Mouse (Mus musculus) midbrain, postnatal 0 days (tissue): Measurements from ENCODE around the gene Hsd11b2. TPM values are rescaled to one million over a fixed set of nuclear protein-coding genes. Genes with fewer than 3 reads are reported as not detected.
A peak's percentile ranks its signal among the peaks of the same experiment; 100 is the strongest.

Experiments used
- ATAC-seq: fragments of 200-750 bp; cut with Nextera tagmentation; 2 replicates; pipeline ENCODE4 v1.8.0; 2017; ENCODE audit warnings: moderate number of reproducible peaks, mild to moderate bottlenecking, moderate TSS enrichment, moderate library complexity; ENCODE audit not compliant: low FRiP score
- DNase-seq: peaks from one replicate; pipeline ENCODE4 v3.0.0-alpha.2; 2015; ENCODE audit warnings: low spot score
- H3K27ac ChIP-seq: fragments of 300-500 bp; sonication (generic); 2 replicates; pipeline ENCODE4 v1.5.1; 2014; ENCODE audit warnings: low read depth, mild to moderate bottlenecking, low read length, mixed read lengths
- H3K27me3 ChIP-seq: fragments of 300-500 bp; sonication (generic); 2 replicates; pipeline ENCODE4 v1.6.1; 2014; ENCODE audit warnings: low read length, control low read depth, mixed read lengths; ENCODE audit not compliant: insufficient read depth
- H3K36me3 ChIP-seq: fragments of 300-500 bp; sonication (generic); 2 replicates; pipeline ENCODE4 v1.6.1; 2014; ENCODE audit warnings: low read length, control low read depth, mixed read lengths; ENCODE audit not compliant: insufficient read depth
- H3K4me1 ChIP-seq: fragments of 300-500 bp; sonication (generic); 2 replicates; pipeline ENCODE4 v1.6.1; 2014; ENCODE audit warnings: mild to moderate bottlenecking, control low read depth, antibody characterized with exemption, low read length, mixed read lengths; ENCODE audit not compliant: insufficient read depth
- H3K4me2 ChIP-seq: fragments of 300-500 bp; sonication (generic); 2 replicates; pipeline ENCODE4 v1.6.1; 2014; ENCODE audit warnings: low read depth, mild to moderate bottlenecking, low read length, mixed read lengths; ENCODE audit not compliant: poor library complexity, severe bottlenecking
- H3K4me3 ChIP-seq: fragments of 300-500 bp; sonication (generic); 2 replicates; pipeline ENCODE4 v1.5.1; 2014; ENCODE audit warnings: low read depth, mild to moderate bottlenecking, low read length, moderate library complexity
- H3K9ac ChIP-seq: fragments of 300-500 bp; sonication (generic); replicated peaks from 2 replicates; pipeline ENCODE4 v1.6.1; 2014; ENCODE audit warnings: mild to moderate bottlenecking, low read length, moderate library complexity, mixed read lengths; ENCODE audit not compliant: poor library complexity, severe bottlenecking
- H3K9me3 ChIP-seq: fragments of 300-500 bp; sonication (generic); 2 replicates; pipeline ENCODE4 v1.6.1; 2016; ENCODE audit warnings: low read length, control low read depth
- CTCF ChIP-seq: IDR thresholded peaks from 2 replicates; pipeline ENCODE4 v1.5.1; 2016; ENCODE audit warnings: antibody characterized with exemption, mild to moderate bottlenecking
- WGBS: fragments of 180-500 bp; shearing (Covaris S2); extraction: QIAGEN DNeasy Blood & Tissue Kit; methylation state at CpG from one replicate; pipeline ENCODE4 v1.1.7; 2014; 5-methylcytosine and 5-hydroxymethylcytosine counted together
- polyA plus RNA-seq: library from polyadenylated mRNA; unstranded; fragments of >200 nt; fragmentation: Nextera tagmentation; extraction: Ambion mirVana; gene quantifications from 2 replicates; pipeline ENCODE4 v1.2.1, GENCODE M21; 2015
- total RNA-seq: library from RNA; depleted of rRNA; stranded (reverse); fragments of >200 nt; gene quantifications from 2 replicates; pipeline ENCODE4 v1.2.3, GENCODE M21; 2014

Gene Hsd11b2
- total and polyA plus RNA-seq, 2 experiments from 2014 or later = 0.88 to 1.9 TPM

- Histone ChIP-seq H3K4me2 (no peak overlapping the region), H3K4me3 (no peak overlapping the region), H3K9me3 (no peaks in the 10 kb centered on the region), H3K36me3 (peaks cover 13% of the 10 kb centered on the region; the same call in 1 of the 2 replicates), H3K9ac (no peak overlapping the region), H3K4me1 (peaks cover 5% of the 10 kb centered on the region), H3K27ac (no peak overlapping the region), H3K27me3 (no peaks in the 10 kb centered on the region)
- ATAC-seq = no peak
- no peak for TF ChIP-seq CTCF
- no peak for DNase-seq
- WGBS = 37% methylated on average over 4 of the region's 4 CpGs
Observed at GRCm38 (mm10) chr8:105475254-105475653, 43.3 kb upstream of the Hsd11b2 start.

GRCm38 (mm10) chr8:105475742-105476141, 42.8 kb upstream of the Hsd11b2 start:
- WGBS = 89% methylated on average over 8 of the region's 8 CpGs
- Histone ChIP-seq H3K9me3 (no peaks in the 10 kb centered on the region), H3K9ac (no peak overlapping the region)

GRCm38 (mm10) chr8:105476161-105476560, 42.4 kb upstream of the Hsd11b2 start:
- Histone ChIP-seq H3K27me3 (no peaks in the 10 kb centered on the region), H3K27ac (no peak overlapping the region), H3K36me3 (peaks cover 15% of the 10 kb centered on the region; the same call in 1 of the 2 replicates), H3K4me3 (no peak overlapping the region), H3K9ac (no peak overlapping the region), H3K9me3 (no peaks in the 10 kb centered on the region), H3K4me1 (peaks cover 5% of the 10 kb centered on the region), H3K4me2 (no peak overlapping the region)
- ATAC-seq (no peak), DNase-seq (no peak)
- 94% methylated on average over 7 of the region's 7 CpGs for WGBS
- no peak for TF ChIP-seq CTCF

More at GRCm38 (mm10) chr8:105475742-105476141, 42.8 kb upstream of the Hsd11b2 start:
- no peak for TF ChIP-seq CTCF
- H3K27me3 ChIP-seq = no peaks in the 10 kb centered on the region
- H3K4me1 ChIP-seq = peaks cover 5% of the 10 kb centered on the region
- H3K4me2 ChIP-seq = no peak overlapping the region
- DNase-seq (no peak), ATAC-seq (no peak)
- peaks cover 13% of the 10 kb centered on the region; the same call in 1 of the 2 replicates for H3K36me3 ChIP-seq
- H3K4me3 ChIP-seq = no peak overlapping the region
- no peak overlapping the region for H3K27ac ChIP-seq

- Histone ChIP-seq H3K4me3 (no peak overlapping the region), H3K36me3 (peaks cover 18% of the 10 kb centered on the region; the same call in 1 of the 2 replicates), H3K4me2 (no peak overlapping the region), H3K9ac (no peak overlapping the region), H3K27me3 (no peaks in the 10 kb centered on the region), H3K27ac (no peak overlapping the region), H3K4me1 (peaks cover 5% of the 10 kb centered on the region), H3K9me3 (no peaks in the 10 kb centered on the region)
- TF ChIP-seq CTCF = peak; percentile 84
- 46% methylated on average over 25 of the region's 25 CpGs for WGBS
- no peak for DNase-seq
- no peak for ATAC-seq
Observed at GRCm38 (mm10) chr8:105476628-105477413, 41.7 kb upstream of the Hsd11b2 start.

GRCm38 (mm10) chr8:105477792-105478191, 40.8 kb upstream of the Hsd11b2 start:
- ATAC-seq = no peak
- no peak for TF ChIP-seq CTCF
- no peak overlapping the region for H3K9ac ChIP-seq
- H3K36me3 ChIP-seq = peaks cover 15% of the 10 kb centered on the region; the same call in 1 of the 2 replicates
- no peak overlapping the region for H3K4me2 ChIP-seq
- 83% methylated on average over 3 of the region's 3 CpGs for WGBS
- DNase-seq = no peak
- peaks cover 5% of the 10 kb centered on the region for H3K4me1 ChIP-seq
- H3K27me3 ChIP-seq = no peaks in the 10 kb centered on the region
- no peaks in the 10 kb centered on the region for H3K9me3 ChIP-seq
- no peak overlapping the region for H3K27ac ChIP-seq
- no peak overlapping the region for H3K4me3 ChIP-seq

- Histone ChIP-seq H3K9ac (no peak overlapping the region), H3K9me3 (no peaks in the 10 kb centered on the region), H3K4me2 (no peak overlapping the region), H3K27me3 (no peaks in the 10 kb centered on the region), H3K36me3 (peaks cover 13% of the 10 kb centered on the region; the same call in 1 of the 2 replicates), H3K4me3 (no peak overlapping the region), H3K4me1 (no peaks in the 10 kb centered on the region), H3K27ac (no peak overlapping the region)
- DNase-seq (no peak), ATAC-seq (no peak)
- 36% methylated on average over 2 of the region's 2 CpGs for WGBS
- TF ChIP-seq CTCF = no peak
Observed at GRCm38 (mm10) chr8:105481013-105481412, 37.5 kb upstream of the Hsd11b2 start.
